Mouse (Mus musculus): ENCODE results near the gene Hmx1. TPM values are rescaled to one million over a fixed set of nuclear protein-coding genes. Genes with fewer than 3 reads are reported as not detected.

The Hmx1 gene
- polyA plus RNA-seq, 1 experiment from 2014 or later: 0.11 TPM

DNA sequence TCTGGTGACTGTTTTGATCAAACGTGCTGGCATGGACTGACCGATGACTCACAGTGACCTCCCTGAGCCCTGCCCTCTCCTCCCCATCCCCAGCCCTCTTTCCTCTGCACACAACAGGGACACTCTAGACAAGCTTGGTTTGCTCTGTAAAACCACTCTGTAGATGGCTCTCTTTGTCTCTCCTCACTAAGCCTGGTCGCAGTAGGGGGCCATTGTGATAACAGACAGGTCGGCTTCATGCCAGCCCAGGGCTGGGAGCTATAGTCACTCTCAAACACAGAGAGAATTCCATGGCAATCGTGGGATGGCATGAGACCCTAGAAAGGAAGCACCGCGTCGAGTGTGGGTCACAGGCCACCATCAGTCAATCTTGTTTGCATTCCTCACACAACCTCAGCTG, 51.6 kb downstream of the Hmx1 start:
- 81% methylated on average over 8 of the region's 8 CpGs for WGBS
- Histone ChIP-seq H3K9ac (no peak overlapping the region), H3K27ac (no peak overlapping the region), H3K4me1 (no peaks in the 10 kb centered on the region), H3K27me3 (peaks cover 3% of the 10 kb centered on the region; the same call in 1 of the 2 replicates), H3K4me3 (no peak overlapping the region), H3K36me3 (no peaks in the 10 kb centered on the region), H3K4me2 (replicated peaks) (no peak overlapping the region), H3K9me3 (no peaks in the 10 kb centered on the region; the same call in 1 of the 2 replicates)
- ATAC-seq (ENCODE audit: low FRiP score, low read depth): no peak

- Histone ChIP-seq H3K4me2 (replicated peaks) (no peak overlapping the region), H3K4me1 (no peaks in the 10 kb centered on the region), H3K27me3 (peaks cover 3% of the 10 kb centered on the region; the same call in 1 of the 2 replicates), H3K27ac (no peak overlapping the region), H3K4me3 (no peak overlapping the region), H3K9ac (no peak overlapping the region), H3K9me3 (no peaks in the 10 kb centered on the region; the same call in 1 of the 2 replicates), H3K36me3 (no peaks in the 10 kb centered on the region)
- 59% methylated on average over 9 of the region's 9 CpGs for WGBS
- no peak for ATAC-seq (ENCODE audit: low FRiP score, low read depth)
These were observed 52.5 kb downstream of the Hmx1 start for GRCm38 (mm10) chr5:35441411-35441810.

- H3K27ac ChIP-seq: no peak overlapping the region
- no peak overlapping the region for H3K4me3 ChIP-seq
- H3K9ac ChIP-seq: no peak overlapping the region
- H3K4me2 ChIP-seq (replicated peaks): no peak overlapping the region
- no peaks in the 10 kb centered on the region for H3K36me3 ChIP-seq
- H3K4me1 ChIP-seq: 0 out of 2 replicates have a peak, but pooled peaks cover 4% of the 10 kb centered on the region
- no peaks in the 10 kb centered on the region for H3K9me3 ChIP-seq
- no peak for ATAC-seq (ENCODE audit: low FRiP score, low read depth)
- H3K27me3 ChIP-seq: peaks cover 20% of the 10 kb centered on the region
- WGBS: 79% methylated on average over 12 of the region's 12 CpGs
These were observed 55.8 kb downstream of the Hmx1 start for GRCm38 (mm10) chr5:35444731-35445130.

- peak; percentile 81; the same call in 1 of the 2 replicates for ATAC-seq (ENCODE audit: low FRiP score, low read depth)
- WGBS: 21% methylated on average over 27 of the region's 27 CpGs
- H3K9me3 ChIP-seq: no peaks in the 10 kb centered on the region
- H3K36me3 ChIP-seq: no peaks in the 10 kb centered on the region
- 0 out of 2 replicates have a peak, but pooled peaks cover 4% of the 10 kb centered on the region for H3K4me1 ChIP-seq
- peak overlapping the region; percentile 60 for H3K4me2 ChIP-seq (replicated peaks)
- H3K27ac ChIP-seq: no peak overlapping the region
- H3K27me3 ChIP-seq: peaks cover 32% of the 10 kb centered on the region
- peak overlapping the region; percentile 26 for H3K4me3 ChIP-seq
- H3K9ac ChIP-seq: 0 out of 2 replicates have a peak overlapping the region, but pooled peaks have one; percentile 51
These were observed 58.9 kb downstream of the Hmx1 start for GRCm38 (mm10) chr5:35447656-35448443.

Other genes starting within 250 kb of the Hmx1 start
- not detected in 2 replicates for gene Adra2c, start 110.8 kb upstream of the Hmx1 start, polyA plus RNA-seq (2015; fragmentation: Nextera tagmentation; extraction: Ambion mirVana)
- gene Cpz, start 136.6 kb downstream of the Hmx1 start, polyA plus RNA-seq (2015; fragmentation: Nextera tagmentation; extraction: Ambion mirVana): 1.6 and 2.1 TPM in 2 replicates
- gene Trmt44, start 186.0 kb downstream of the Hmx1 start, polyA plus RNA-seq (2015; fragmentation: Nextera tagmentation; extraction: Ambion mirVana): 7.7 and 9.0 TPM in 2 replicates
- gene Acox3, start 193.9 kb downstream of the Hmx1 start, polyA plus RNA-seq (2015; fragmentation: Nextera tagmentation; extraction: Ambion mirVana): 11.3 and 12.2 TPM in 2 replicates

All from limb, embryonic 13.5 days (tissue).